Mouse (Mus musculus): ENCODE measurements around the gene Tmem167. TPM values are rescaled to one million over a fixed set of nuclear protein-coding genes. Genes with fewer than 3 reads are reported as not detected.

Gene Tmem167
- total RNA-seq, 2 experiments from 2014 or later = 5.4 to 5.5 TPM

DNA sequence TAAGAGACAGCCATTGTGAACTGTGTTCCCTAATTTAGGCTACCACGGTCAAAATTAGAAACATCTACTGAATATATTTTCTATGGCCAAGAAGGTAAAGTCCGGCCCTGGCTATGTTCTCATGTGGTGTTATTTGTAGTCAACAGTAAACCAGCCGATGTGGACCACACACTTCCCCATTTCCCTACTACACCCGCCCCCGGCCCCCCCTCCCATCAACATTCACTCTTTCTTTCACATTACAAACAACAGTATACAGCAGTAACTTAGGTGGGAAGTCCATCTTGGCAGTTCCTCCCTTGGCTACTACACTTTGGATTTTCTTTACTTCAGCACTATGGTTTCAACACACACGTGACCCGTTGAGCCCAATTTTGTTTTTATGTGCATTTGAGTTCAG lies 94.6 kb downstream of the Tmem167 start:
- DNase-seq = no peak

DNA sequence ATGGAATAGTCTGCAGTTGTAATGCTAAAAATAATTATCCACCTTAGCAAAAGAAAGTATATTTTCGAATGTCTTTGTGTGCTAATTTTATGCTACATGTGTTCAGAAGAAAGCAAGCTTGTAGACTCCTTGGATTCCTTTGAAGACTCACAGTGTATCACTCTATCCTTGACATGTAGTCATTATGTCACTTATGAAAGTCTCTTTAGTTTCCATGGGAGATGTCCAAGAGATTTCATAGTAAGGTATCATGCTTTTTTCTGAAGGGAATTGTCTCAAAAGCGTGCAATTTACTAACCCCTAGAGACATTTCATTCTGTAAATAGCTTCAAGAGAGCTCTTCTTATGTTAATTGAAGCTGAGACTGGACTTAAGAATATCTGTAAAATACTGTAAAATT lies 97.8 kb downstream of the Tmem167 start:
- no peak for DNase-seq

DNA sequence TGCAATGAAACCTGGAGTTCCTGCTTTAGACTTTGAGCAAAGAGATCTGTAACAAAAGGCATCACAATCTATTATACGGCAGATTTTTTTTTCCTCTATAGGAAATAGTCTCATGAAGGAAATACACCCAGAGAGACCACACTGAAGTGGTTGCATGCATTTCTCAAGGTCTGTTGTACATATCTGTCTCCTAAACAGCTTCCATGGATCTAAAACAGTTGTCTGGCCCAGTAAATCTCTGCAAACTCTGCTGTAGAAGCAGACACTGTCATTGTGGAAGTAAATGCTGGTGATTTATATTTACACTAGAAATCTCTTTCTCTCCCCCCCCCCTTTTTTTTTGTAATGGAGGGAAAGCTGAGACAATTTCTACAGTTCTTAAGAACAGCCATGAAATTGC lies 99.1 kb downstream of the Tmem167 start:
- no peak for DNase-seq

- DNase-seq = no peak
Observed at GRCm38 (mm10) chr13:90191794-90192193, 102.9 kb downstream of the Tmem167 start.

Other genes with a start within 250 kb of the Tmem167 start
- 1 to 10 TPM; 9.3 to 10.0 TPM for gene Xrcc4, start 485 bp downstream of the Tmem167 start, total RNA-seq (2021)

All from heart, adult 18-20 months (tissue).